Mouse (Mus musculus) neural tube, embryonic 15.5 days (tissue): ENCODE measurements around the gene Tst. TPM values are rescaled to one million over a fixed set of nuclear protein-coding genes. Genes with fewer than 3 reads are reported as not detected.

Source experiments
- ATAC-seq: fragments of 200-750 bp; cut with Nextera tagmentation; 2 replicates; pipeline ENCODE4 v1.8.0; 2017; ENCODE audit warnings: mild to moderate bottlenecking, moderate TSS enrichment, moderate library complexity; ENCODE audit not compliant: low FRiP score
- H3K27ac ChIP-seq: fragments of 300-500 bp; sonication (generic); replicated peaks from 2 replicates; pipeline ENCODE4 v1.5.1; 2015; ENCODE audit warnings: mild to moderate bottlenecking, inconsistent platforms
- H3K27me3 ChIP-seq: fragments of 300-500 bp; sonication (generic); replicated peaks from 2 replicates; pipeline ENCODE4 v1.6.1; 2015; ENCODE audit warnings: inconsistent platforms
- H3K36me3 ChIP-seq: fragments of 300-500 bp; sonication (generic); 2 replicates; pipeline ENCODE4 v1.6.1; 2015; ENCODE audit warnings: inconsistent platforms
- H3K4me1 ChIP-seq: fragments of 300-500 bp; sonication (generic); 2 replicates; pipeline ENCODE4 v1.6.1; 2015; ENCODE audit warnings: inconsistent platforms
- H3K4me2 ChIP-seq: fragments of 300-500 bp; sonication (generic); 2 replicates; pipeline ENCODE4 v1.6.1; 2015; ENCODE audit warnings: inconsistent platforms, mild to moderate bottlenecking, moderate library complexity
- H3K4me3 ChIP-seq: fragments of 300-500 bp; sonication (generic); replicated peaks from 2 replicates; pipeline ENCODE4 v1.5.1; 2015; ENCODE audit warnings: mild to moderate bottlenecking, inconsistent platforms
- H3K9ac ChIP-seq: fragments of 300-500 bp; sonication (generic); replicated peaks from 2 replicates; pipeline ENCODE4 v1.6.1; 2015; ENCODE audit warnings: mild to moderate bottlenecking, inconsistent platforms
- H3K9me3 ChIP-seq: fragments of 300-500 bp; sonication (generic); replicated peaks from 2 replicates; pipeline ENCODE4 v1.6.1; 2016; ENCODE audit warnings: inconsistent platforms
- WGBS: fragments of 180-500 bp; shearing (Covaris S2); methylation state at CpG from one replicate; pipeline ENCODE4 v1.1.7; 2015; ENCODE audit warnings: mixed read lengths; 5-methylcytosine and 5-hydroxymethylcytosine counted together
- polyA plus RNA-seq: library from polyadenylated mRNA; unstranded; fragments of >200 nt; fragmentation: Nextera tagmentation; extraction: Ambion mirVana; gene quantifications from 2 replicates; pipeline ENCODE4 v1.2.1, GENCODE M21; 2015

Tst gene
- polyA plus RNA-seq = 16.9 and 37.0 TPM in 2 replicates

DNA sequence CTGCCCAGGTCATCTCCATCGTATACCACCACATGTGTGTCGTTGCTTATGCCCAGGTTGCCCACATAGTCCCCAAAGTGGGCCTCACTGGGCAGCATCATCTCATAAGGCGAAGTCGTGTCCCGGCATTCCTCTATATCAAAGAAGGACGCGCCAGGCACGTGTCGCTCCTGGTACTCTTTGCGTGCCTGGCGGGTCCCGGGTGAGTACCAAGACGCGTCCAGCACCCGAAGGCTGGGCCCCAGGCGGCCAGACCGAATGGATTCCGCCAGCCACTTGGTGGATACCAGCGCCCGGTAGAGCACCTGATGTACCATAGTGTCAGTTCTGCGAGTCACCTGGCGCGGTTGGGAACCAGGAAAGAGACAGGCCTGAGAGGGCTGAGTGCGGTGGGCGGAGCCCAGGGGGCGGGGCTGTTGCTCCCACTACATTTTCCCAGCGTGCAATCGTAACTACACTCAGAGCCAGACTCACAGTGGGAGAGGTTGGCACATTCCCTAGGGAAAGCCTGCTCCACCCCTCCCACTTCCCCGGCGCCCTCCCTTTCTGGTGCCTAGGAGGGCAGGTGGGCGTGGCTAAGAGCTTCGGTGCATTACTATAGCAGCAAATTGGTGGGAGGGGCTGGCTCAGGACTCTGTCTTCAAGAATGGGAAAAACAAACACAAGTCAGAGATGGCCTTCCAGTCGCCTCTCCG is at the start of gene Tst:
Gene Tst (minus strand): TSS at position 391 of the 695 bp plus-strand sequence.
- peaks cover 70% of the 10 kb centered on the region for H3K4me1 ChIP-seq
- H3K4me2 ChIP-seq = peak within 1 kb of the TSS; percentile 73
- ATAC-seq = peak; percentile 71
- H3K27ac ChIP-seq = peak within 1 kb of the TSS; percentile 93
- H3K9ac ChIP-seq = peak within 1 kb of the TSS; percentile 76
- peak within 1 kb of the TSS; percentile 69 for H3K4me3 ChIP-seq
- H3K36me3 ChIP-seq = no peaks in the 10 kb centered on the region
- 1% methylated on average over 34 of the region's 34 CpGs for WGBS
- no peaks in the 10 kb centered on the region for H3K9me3 ChIP-seq
- peaks cover 26% of the 10 kb centered on the region for H3K27me3 ChIP-seq

DNA sequence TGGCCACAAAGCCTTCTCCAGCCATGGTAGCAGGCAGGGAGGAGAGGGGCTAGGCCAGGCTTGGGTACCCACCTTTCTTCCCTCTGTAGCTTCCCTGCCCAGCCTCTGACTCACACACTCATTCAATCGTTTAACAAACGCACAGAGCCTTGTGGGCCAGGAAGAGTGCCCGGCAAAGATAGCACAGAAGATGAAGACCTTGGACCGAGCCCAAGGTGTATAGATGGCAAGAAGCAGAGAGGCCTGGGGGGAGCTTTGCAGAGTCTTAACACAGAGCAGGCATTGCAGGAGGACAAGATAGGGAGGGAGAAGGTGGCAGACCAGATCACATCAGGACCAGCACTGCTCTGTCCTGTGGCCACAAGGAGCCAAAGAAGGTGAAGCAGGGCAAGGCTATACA is 49.5 kb upstream of the Tst start:
- WGBS = 75% methylated on average over 4 of the region's 4 CpGs

DNA sequence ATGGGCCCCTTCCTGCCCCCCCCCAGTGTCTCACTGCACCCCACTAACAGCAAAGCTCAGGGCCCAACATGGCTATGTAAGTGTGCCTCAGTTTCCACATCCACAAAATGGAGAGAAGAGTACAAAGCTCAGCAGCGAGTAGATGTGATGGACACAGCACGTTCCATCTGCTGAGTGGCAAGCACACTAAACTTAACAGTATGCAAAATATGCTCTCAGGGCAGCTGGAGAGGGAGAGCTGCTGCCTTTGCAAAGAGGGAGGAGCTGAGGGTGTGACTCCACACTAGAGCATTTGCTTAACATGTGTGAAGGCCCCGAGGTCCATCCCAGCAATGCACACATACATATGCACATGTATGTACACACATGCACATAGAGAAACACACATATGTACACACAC is 47.2 kb upstream of the Tst start:
- no peaks in the 10 kb centered on the region for H3K36me3 ChIP-seq
- peaks cover 20% of the 10 kb centered on the region for H3K4me1 ChIP-seq
- WGBS = 89% methylated on average over 3 of the region's 3 CpGs
- H3K4me2 ChIP-seq = no peak overlapping the region
- H3K27ac ChIP-seq = no peak overlapping the region
- no peak for ATAC-seq
- no peak overlapping the region for H3K4me3 ChIP-seq
- H3K9ac ChIP-seq = no peak overlapping the region
- H3K27me3 ChIP-seq = no peaks in the 10 kb centered on the region
- H3K9me3 ChIP-seq = no peaks in the 10 kb centered on the region

More for the DNA sequence above, 49.5 kb upstream of the Tst start:
- Histone ChIP-seq H3K4me2 (no peak overlapping the region), H3K9ac (no peak overlapping the region), H3K9me3 (no peaks in the 10 kb centered on the region), H3K36me3 (no peaks in the 10 kb centered on the region), H3K4me3 (no peak overlapping the region), H3K27me3 (no peaks in the 10 kb centered on the region), H3K4me1 (peaks cover 3% of the 10 kb centered on the region; the same call in 1 of the 2 replicates), H3K27ac (no peak overlapping the region)
- no peak for ATAC-seq

GRCm38 (mm10) chr15:78451201-78451600 is 45.5 kb upstream of the Tst start:
- no peaks in the 10 kb centered on the region for H3K36me3 ChIP-seq
- ATAC-seq = no peak
- no peaks in the 10 kb centered on the region for H3K27me3 ChIP-seq
- no peak overlapping the region for H3K4me2 ChIP-seq
- H3K9ac ChIP-seq = no peak overlapping the region
- no peak overlapping the region for H3K27ac ChIP-seq
- H3K9me3 ChIP-seq = no peaks in the 10 kb centered on the region
- no peak overlapping the region for H3K4me3 ChIP-seq
- WGBS = 72% methylated on average over 2 of the region's 2 CpGs
- H3K4me1 ChIP-seq = peaks cover 22% of the 10 kb centered on the region

DNA sequence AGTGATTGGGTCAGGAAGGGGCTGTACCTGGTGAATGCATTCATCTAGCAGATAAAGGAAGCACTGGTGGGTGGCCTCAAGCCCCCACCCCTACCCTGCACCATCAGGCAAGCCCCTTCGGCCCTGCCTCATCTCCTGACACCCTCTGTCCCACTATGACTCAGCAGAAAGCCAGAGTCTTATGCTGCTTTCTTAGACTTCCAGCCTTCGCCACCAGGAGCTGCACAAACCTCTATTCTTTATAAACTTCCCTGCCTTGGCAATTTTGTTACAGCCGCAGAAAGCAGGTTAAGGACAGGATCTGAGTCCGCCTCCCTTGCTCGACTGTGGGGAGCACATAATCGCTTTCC is 44.7 kb upstream of the Tst start:
- H3K4me2 ChIP-seq = no peak overlapping the region
- H3K27me3 ChIP-seq = no peaks in the 10 kb centered on the region
- 81% methylated on average over 6 of the region's 6 CpGs for WGBS
- H3K4me1 ChIP-seq = peaks cover 22% of the 10 kb centered on the region
- no peak overlapping the region for H3K9ac ChIP-seq
- H3K9me3 ChIP-seq = no peaks in the 10 kb centered on the region
- peak overlapping the region; percentile 35 for H3K27ac ChIP-seq
- H3K4me3 ChIP-seq = no peak overlapping the region
- ATAC-seq = no peak
- no peaks in the 10 kb centered on the region for H3K36me3 ChIP-seq

- peaks cover 22% of the 10 kb centered on the region for H3K4me1 ChIP-seq
- H3K36me3 ChIP-seq = no peaks in the 10 kb centered on the region
- no peaks in the 10 kb centered on the region for H3K9me3 ChIP-seq
- WGBS = 22% methylated on average over 7 of the region's 7 CpGs
- H3K27ac ChIP-seq = peak overlapping the region; percentile 35
- H3K4me3 ChIP-seq = no peak overlapping the region
- H3K27me3 ChIP-seq = no peaks in the 10 kb centered on the region
- 0 out of 2 replicates have a peak overlapping the region, but pooled peaks have one; percentile 20 for H3K9ac ChIP-seq
- ATAC-seq = no peak
- no peak overlapping the region for H3K4me2 ChIP-seq
Measured at GRCm38 (mm10) chr15:78449694-78450418, 44.1 kb upstream of the Tst start.

DNA sequence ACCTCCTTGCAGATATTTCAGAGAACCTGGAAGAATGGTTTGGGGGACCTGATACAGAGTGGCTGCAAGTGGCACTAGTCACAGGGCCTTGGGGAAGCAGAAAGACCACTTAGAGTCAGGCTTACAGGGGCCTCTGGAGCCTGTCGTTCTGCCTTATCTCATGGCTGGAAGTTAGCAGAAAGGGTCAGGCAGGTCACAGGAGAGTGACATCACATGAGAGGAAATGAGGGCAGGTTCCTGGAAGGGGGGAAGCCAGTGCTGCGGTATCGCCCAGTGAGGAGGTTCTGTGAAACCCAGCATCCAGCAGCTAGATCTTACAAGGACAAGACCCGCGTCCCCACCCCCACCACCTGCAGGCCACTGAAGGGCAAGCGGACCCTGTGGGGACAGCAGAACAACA is 43.4 kb upstream of the Tst start:
- 0 out of 2 replicates have a peak overlapping the region, but pooled peaks have one; percentile 33 for H3K27ac ChIP-seq
- no peak overlapping the region for H3K4me3 ChIP-seq
- ATAC-seq = no peak
- no peak overlapping the region for H3K4me2 ChIP-seq
- H3K4me1 ChIP-seq = peaks cover 22% of the 10 kb centered on the region
- no peak overlapping the region for H3K9ac ChIP-seq
- no peaks in the 10 kb centered on the region for H3K36me3 ChIP-seq
- 84% methylated on average over 6 of the region's 6 CpGs for WGBS
- H3K9me3 ChIP-seq = no peaks in the 10 kb centered on the region
- no peaks in the 10 kb centered on the region for H3K27me3 ChIP-seq

- peak overlapping the region; percentile 44 for H3K9ac ChIP-seq
- peak; percentile 60 for ATAC-seq
Measured at GRCm38 (mm10) chr15:78447746-78448535, 42.2 kb upstream of the Tst start.

GRCm38 (mm10) chr15:78447121-78447520 is 41.4 kb upstream of the Tst start:
- Histone ChIP-seq H3K9ac (no peak overlapping the region), H3K9me3 (no peaks in the 10 kb centered on the region), H3K27me3 (no peaks in the 10 kb centered on the region)

More at GRCm38 (mm10) chr15:78447746-78448535, 42.2 kb upstream of the Tst start:
- Histone ChIP-seq H3K27ac (peak overlapping the region; percentile 81), H3K4me1 (peaks cover 22% of the 10 kb centered on the region), H3K4me2 (peak overlapping the region; percentile 69), H3K36me3 (no peaks in the 10 kb centered on the region), H3K4me3 (peak overlapping the region; percentile 28), H3K27me3 (no peaks in the 10 kb centered on the region), H3K9me3 (no peaks in the 10 kb centered on the region)
- WGBS = 1% methylated on average over 22 of the region's 22 CpGs

DNA sequence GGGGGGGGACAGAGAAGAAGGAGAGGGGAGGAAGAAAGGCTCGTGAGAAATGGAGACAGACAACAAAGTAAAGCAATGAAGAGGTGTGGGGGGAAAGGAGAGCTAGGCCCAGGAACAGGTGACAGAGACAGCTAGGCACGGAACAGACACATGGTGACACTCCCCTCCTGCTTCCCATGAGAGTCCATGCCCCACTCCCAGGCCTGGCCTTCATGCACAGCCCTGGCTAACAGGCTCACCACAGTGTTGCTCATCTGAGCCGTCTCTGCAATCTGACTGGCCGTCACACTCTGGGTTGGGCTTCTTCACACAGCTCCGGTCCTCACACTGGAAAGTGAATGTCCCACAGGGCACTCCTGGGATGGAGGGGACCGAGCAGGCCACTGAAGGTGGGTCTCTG is 38.1 kb upstream of the Tst start:
- no peaks in the 10 kb centered on the region for H3K9me3 ChIP-seq
- H3K4me1 ChIP-seq = peaks cover 10% of the 10 kb centered on the region
- H3K9ac ChIP-seq = no peak overlapping the region
- H3K27me3 ChIP-seq = no peaks in the 10 kb centered on the region
- no peak overlapping the region for H3K27ac ChIP-seq
- no peak overlapping the region for H3K4me3 ChIP-seq
- no peaks in the 10 kb centered on the region for H3K36me3 ChIP-seq
- no peak for ATAC-seq
- no peak overlapping the region for H3K4me2 ChIP-seq
- 54% methylated on average over 6 of the region's 6 CpGs for WGBS

More at GRCm38 (mm10) chr15:78447121-78447520, 41.4 kb upstream of the Tst start:
- Histone ChIP-seq H3K4me3 (no peak overlapping the region), H3K27ac (no peak overlapping the region), H3K4me2 (no peak overlapping the region), H3K36me3 (no peaks in the 10 kb centered on the region), H3K4me1 (peaks cover 22% of the 10 kb centered on the region)
- 56% methylated on average over 7 of the region's 7 CpGs for WGBS
- no peak for ATAC-seq

GRCm38 (mm10) chr15:78442231-78442630 is 36.5 kb upstream of the Tst start:
- H3K9ac ChIP-seq = no peak overlapping the region
- H3K27ac ChIP-seq = no peak overlapping the region
- peaks cover 8% of the 10 kb centered on the region for H3K4me1 ChIP-seq
- ATAC-seq = no peak
- no peak overlapping the region for H3K4me2 ChIP-seq
- no peaks in the 10 kb centered on the region for H3K27me3 ChIP-seq
- 91% methylated on average over 19 of the region's 19 CpGs for WGBS
- 0 out of 2 replicates have a peak, but pooled peaks cover 4% of the 10 kb centered on the region for H3K36me3 ChIP-seq
- H3K4me3 ChIP-seq = no peak overlapping the region
- H3K9me3 ChIP-seq = no peaks in the 10 kb centered on the region
